Mouse (Mus musculus): ENCODE results near the gene Olfr458. TPM values are rescaled to one million over a fixed set of nuclear protein-coding genes. Genes with fewer than 3 reads are reported as not detected.
"Not testable (repeated sequence)": the region's sequence is repeated elsewhere in the genome, so short reads cannot be mapped to it uniquely, and the experiment has no call there.

The Olfr458 gene
- not detected for total RNA-seq (2021)
- long read RNA-seq, experiment 1 = 0 reads
- long read RNA-seq, experiment 2 = 0 reads

DNA sequence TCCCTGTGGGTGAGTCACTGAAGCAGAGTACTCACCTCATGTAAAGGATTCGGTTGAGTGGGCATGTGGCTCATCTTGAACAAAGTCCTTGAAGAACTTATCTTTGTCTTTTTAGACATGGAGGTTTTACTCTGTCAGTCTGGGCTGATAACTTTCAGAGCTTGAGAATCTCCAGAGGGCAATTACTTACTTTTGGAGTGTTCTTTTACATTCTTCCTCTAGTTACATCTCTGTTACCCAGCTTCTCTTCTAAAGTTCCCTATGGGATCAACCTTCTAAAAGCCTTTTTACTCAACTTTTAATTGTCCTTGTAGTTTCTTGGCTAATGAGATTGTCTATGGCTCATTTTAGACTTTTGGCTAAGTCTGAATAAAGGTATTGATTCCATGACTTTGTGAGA is at the start of gene Olfr458:
Gene Olfr458, minus strand, starts transcription at position 101 of the 400 bp plus-strand sequence.
- DNase-seq (ENCODE audit: low spot score in 2 of 2) = no peak

GRCm38 (mm10) chr6:42513461-42513860 is 48.5 kb upstream of the Olfr458 start:
- no peak for DNase-seq (ENCODE audit: low spot score in 2 of 2)

- DNase-seq (ENCODE audit: low spot score in 2 of 2) = no peak
Measured at GRCm38 (mm10) chr6:42509311-42509710, 44.3 kb upstream of the Olfr458 start.

DNA sequence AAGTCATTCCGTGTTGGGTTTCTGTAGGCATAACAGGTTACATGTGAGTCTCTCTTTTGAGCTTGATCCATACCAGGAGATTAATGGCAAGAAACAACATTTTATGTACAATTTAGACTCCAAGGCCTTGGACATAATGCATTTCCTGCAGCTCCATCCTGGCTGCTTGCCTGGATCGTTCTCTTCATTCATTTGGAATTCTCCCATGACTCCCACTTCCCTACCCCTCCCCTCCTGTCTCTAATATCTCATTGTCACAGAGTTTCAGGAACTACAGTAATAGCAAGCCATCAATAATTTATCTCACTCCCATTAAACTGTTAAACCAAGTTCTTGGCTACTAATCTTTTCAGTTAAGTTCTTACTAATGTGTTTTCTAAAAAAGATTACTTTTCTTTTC is 38.5 kb upstream of the Olfr458 start:
- no peak for DNase-seq (ENCODE audit: low spot score in 2 of 2)

DNA sequence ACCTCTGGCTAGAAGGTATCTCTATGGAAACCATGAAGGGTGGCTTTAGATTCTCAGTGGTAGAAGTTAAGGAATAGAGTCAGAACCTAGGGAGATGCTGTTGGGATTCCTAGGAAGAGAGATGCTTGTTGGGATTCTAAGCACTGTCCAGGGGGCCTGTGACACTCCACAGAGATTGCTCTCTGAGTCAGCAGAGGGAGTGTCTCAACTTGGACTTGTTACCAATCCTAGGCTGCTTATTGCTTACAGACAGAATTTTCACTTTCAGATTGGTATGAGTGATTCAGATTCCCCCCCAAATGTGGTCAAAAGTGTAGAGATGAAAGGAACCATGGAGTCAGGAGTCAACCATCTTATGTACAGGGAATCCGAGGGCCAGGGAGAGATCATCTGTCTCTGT is 24.7 kb upstream of the Olfr458 start:
- DNase-seq (ENCODE audit: low spot score in 2 of 2) = no peak

GRCm38 (mm10) chr6:42487114-42487513 is 22.1 kb upstream of the Olfr458 start, which contains the start of gene Olfr456:
Gene Olfr456, minus strand, starts transcription at chr6:42487214.
- DNase-seq (ENCODE audit: low spot score in 2 of 2) = no peak

- DNase-seq (ENCODE audit: low spot score in 2 of 2) = no peak
Measured at GRCm38 (mm10) chr6:42484633-42485032, 19.6 kb upstream of the Olfr458 start.

DNA sequence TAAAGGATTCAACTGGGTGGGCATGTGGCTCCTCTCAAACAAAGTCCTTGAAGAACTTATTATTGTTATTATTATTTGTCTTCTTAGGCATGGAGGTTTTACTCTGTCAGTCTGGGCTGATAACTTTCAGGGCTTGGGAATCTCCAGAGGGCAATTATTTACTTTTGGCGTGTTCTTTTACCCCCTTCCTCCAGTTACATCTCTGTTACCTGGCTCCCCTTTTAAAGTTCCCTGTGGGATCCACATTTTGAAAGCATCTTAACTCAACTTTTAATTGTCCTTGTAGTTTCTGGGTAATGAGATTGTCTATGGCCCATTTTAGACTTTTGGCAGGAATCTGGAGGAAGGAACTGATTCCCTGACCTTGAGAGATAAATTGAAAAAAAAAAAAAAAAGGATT is 11.2 kb upstream of the Olfr458 start, which contains the start of gene Olfr457:
Gene Olfr457, minus strand, starts transcription at position 101 of the 400 bp plus-strand sequence.
- DNase-seq (ENCODE audit: low spot score in 2 of 2) = no peak

DNA sequence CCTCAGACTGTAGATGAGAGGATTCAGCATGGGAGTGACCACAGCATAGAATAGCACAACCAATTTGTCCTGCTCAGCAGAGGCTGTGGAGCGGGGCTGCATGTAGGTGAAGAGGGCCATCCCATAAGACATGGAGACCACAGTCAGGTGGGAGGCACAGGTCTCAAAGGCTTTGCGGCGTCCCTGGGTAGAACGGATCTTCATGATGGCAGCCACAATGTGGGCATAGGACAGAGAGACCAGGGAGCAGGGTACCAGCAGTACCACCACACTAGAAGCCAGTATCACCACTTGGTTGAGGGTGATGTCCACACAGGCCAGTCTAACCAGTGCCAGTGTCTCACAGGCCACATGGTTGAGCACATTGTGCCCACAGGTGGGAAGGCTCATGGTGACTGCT is 6.3 kb upstream of the Olfr458 start:
- not testable (repeated sequence) for DNase-seq (ENCODE audit: low spot score in 2 of 2)

- no peak for DNase-seq (ENCODE audit: low spot score in 2 of 2)
Measured at GRCm38 (mm10) chr6:42470542-42470941, 5.5 kb upstream of the Olfr458 start.

DNA sequence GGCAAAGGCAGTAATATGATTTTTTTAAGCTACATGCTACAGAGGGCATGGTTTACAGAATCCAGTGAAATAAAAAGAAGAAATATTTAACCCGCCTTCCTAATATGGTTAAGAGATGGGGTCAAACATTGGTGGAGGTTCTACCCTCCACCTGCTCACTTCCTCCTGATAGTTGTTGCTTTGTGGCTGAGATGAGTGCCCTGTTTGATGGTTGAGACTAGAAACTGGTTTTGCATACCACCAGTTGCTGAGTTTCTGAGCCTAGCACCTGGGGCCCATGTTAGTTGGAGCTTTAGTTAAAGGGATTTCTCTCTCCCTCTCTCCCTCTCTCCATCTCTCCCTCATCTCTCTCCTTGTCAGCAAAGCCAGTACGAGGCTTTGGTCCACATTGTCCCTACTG is 17.6 kb downstream of the Olfr458 start:
- no peak for DNase-seq (ENCODE audit: low spot score in 2 of 2)

- DNase-seq (ENCODE audit: low spot score in 2 of 2) = no peak
Measured at GRCm38 (mm10) chr6:42444491-42444890, 20.5 kb downstream of the Olfr458 start.

DNA sequence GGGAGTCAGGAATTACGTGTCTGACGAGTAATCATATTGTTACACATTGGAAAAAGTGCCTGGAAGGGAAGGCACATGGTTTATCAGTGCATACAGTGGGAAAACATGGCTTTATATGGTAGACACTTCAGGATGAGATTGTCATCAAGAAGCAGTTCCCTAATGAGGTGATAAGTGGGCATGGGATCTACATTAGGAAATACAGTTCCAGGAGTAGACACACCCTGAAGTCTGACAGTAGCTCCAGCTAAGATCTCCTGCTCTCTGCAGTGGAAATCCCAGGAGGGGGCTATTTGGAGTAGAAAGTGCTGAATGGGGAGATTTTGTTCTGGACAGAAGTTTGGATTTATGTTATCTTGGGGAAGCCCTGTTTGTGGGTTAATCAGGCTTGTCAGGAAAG is 23.6 kb downstream of the Olfr458 start:
- DNase-seq (ENCODE audit: low spot score in 2 of 2) = no peak

GRCm38 (mm10) chr6:42435490-42435889 is 29.5 kb downstream of the Olfr458 start:
- DNase-seq (ENCODE audit: low spot score in 2 of 2) = no peak

GRCm38 (mm10) chr6:42434446-42434845 is 30.6 kb downstream of the Olfr458 start, which contains the start of gene Tas2r126:
Gene Tas2r126, plus strand, starts transcription at chr6:42434535.
- no peak for DNase-seq (ENCODE audit: low spot score in 2 of 2)

DNA sequence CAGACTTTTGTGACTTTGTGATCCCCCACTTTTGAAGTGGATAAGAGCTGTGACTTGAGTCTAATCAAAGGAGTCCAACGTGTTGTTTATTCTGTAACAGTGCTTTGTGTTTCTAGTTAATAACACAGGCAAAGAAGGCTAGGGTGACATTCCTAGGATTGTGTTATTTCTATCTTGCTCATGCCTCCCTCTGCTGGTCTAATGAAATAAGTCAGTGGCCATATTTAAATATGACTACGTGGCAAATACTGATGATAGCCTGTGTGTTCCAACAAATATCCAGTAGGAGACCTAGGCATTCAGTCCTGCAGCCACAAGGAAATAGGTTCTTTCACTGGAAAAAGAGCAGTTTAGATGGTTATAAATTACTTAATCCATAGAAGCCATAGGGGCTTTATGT is 31.4 kb downstream of the Olfr458 start:
- DNase-seq (ENCODE audit: low spot score in 2 of 2) = no peak

DNA sequence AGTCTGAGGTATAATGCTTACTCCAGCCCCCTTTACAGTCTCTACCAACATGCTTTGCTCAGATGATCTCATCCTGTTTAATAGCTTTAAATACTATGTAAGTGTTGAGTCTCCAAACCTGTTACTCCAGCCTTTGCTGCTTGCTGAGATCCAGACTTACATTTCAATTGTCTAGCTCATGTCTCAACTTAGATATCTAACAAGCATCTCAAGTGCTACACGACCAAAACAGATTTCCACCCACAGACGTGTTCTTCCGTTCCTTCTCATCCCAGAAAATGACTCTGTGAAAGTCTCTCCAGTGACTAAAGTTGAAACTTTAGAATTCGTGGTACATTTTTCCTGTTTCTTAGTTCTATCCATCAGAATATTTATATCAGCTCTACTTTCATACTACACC is 38.7 kb downstream of the Olfr458 start:
- DNase-seq (ENCODE audit: low spot score in 2 of 2) = no peak

- DNase-seq (ENCODE audit: low spot score in 2 of 2) = no peak
Measured at GRCm38 (mm10) chr6:42424472-42424871, 40.5 kb downstream of the Olfr458 start.

GRCm38 (mm10) chr6:42421439-42421838 is 43.6 kb downstream of the Olfr458 start:
- DNase-seq (ENCODE audit: low spot score in 2 of 2) = no peak

- DNase-seq (ENCODE audit: low spot score in 2 of 2) = no peak
Measured at GRCm38 (mm10) chr6:42419443-42419842, 45.6 kb downstream of the Olfr458 start.
